Mouse (Mus musculus) retina, postnatal 7 days (tissue): ENCODE results near the gene Snrpa.

ENCODE experiments used
- DNase-seq: peaks from one replicate; pipeline ENCODE4 v3.0.0-alpha.2; 2012; ENCODE audit warnings: low read depth, low spot score

Gene Snrpa

GRCm38 (mm10) chr7:27166614-27167474 lies 29.2 kb downstream of the Snrpa start, which contains the start of gene Egln2:
Egln2 (minus strand) TSS chr7:27166802.
- DNase-seq = peak; percentile 90

GRCm38 (mm10) chr7:27166229-27166613 lies 29.9 kb downstream of the Snrpa start:
- peak; percentile 62 for DNase-seq

- no peak for DNase-seq
These were observed 30.4 kb downstream of the Snrpa start for GRCm38 (mm10) chr7:27165696-27166095.

- no peak for DNase-seq
These were observed 30.9 kb downstream of the Snrpa start for GRCm38 (mm10) chr7:27165007-27165655.

- DNase-seq = no peak
These were observed 31.7 kb downstream of the Snrpa start for GRCm38 (mm10) chr7:27164112-27164947.

- DNase-seq = no peak
These were observed 32.6 kb downstream of the Snrpa start for GRCm38 (mm10) chr7:27163450-27163805.

- no peak for DNase-seq
These were observed 33.2 kb downstream of the Snrpa start for GRCm38 (mm10) chr7:27162780-27163449.

GRCm38 (mm10) chr7:27161744-27162143 lies 34.3 kb downstream of the Snrpa start:
- DNase-seq = no peak

- no peak for DNase-seq
These were observed 35.1 kb downstream of the Snrpa start for GRCm38 (mm10) chr7:27160921-27161320.

- peak; percentile 74 for DNase-seq
These were observed 36.2 kb downstream of the Snrpa start for GRCm38 (mm10) chr7:27159882-27160281.

- DNase-seq = no peak
These were observed 36.8 kb downstream of the Snrpa start for GRCm38 (mm10) chr7:27159256-27159655.

GRCm38 (mm10) chr7:27158171-27158570 lies 37.9 kb downstream of the Snrpa start:
- DNase-seq = no peak

- no peak for DNase-seq
These were observed 40.1 kb downstream of the Snrpa start for GRCm38 (mm10) chr7:27156005-27156404.

- no peak for DNase-seq
These were observed 42.8 kb downstream of the Snrpa start, which contains the start of gene Cyp2t4 for GRCm38 (mm10) chr7:27153205-27153764. Cyp2t4 (plus strand) TSS chr7:27153714.
